12 mouse cellular contexts compared by ENCODE assay signal in genomic region chr13:85430821-85431220, GRCm38 (mm10).
DNase-seq lines count a peak whose midpoint lies in the region; ATAC-seq and TF ChIP-seq lines count a peak whose summit lies in the region.
"Had no signal": no experiment of that assay in that cellular context is flagged by ENCODE, and none has a peak within 500 bp of the region (broad histone marks: within the 10 kb centered on the region; RNA-seq: fewer than 3 reads in every experiment).

No protein-coding gene starts in this region.

- no peak for DNase-seq in forebrain, embryonic 11.5 days (ENCODE audit: low spot score)
- DNase-seq in kidney, postnatal 0 days (ENCODE audit: low spot score), result peak; percentile 4
- no peak for DNase-seq in kidney, postnatal 10 days
- peak; percentile 9 for DNase-seq in NIH3T3 (ENCODE audit: low read depth)
- DNase-seq in layer of hippocampus, adult 18-20 months (ENCODE audit: low spot score in 2 of 2), result no peak
- DNase-seq in left cerebral cortex, postnatal 4 days, result no peak
- DNase-seq: adrenal gland, adult 8-10 months; cerebellum, adult 9-10 months; lung, embryonic 14.5 days; thymus, postnatal 4 days had no signal

- H3K27me3 ChIP-seq in forebrain, embryonic 16.5 days (replicated peaks; ENCODE audit: control insufficient read depth, insufficient read depth, low read length), result no peaks in the 10 kb centered on the region
- H3K27me3 ChIP-seq in forebrain, embryonic 11.5 days (ENCODE audit: control insufficient read depth, insufficient read depth, low read length), result no peaks in the 10 kb centered on the region
- H3K27me3 ChIP-seq in kidney, postnatal 0 days (ENCODE audit: insufficient read depth, low read length), result no peaks in the 10 kb centered on the region

- intact Hi-C loops in left cerebral cortex, postnatal 4 days (cut with DNase I), result no loop called here

- no peak overlapping the region for H3K4me3 ChIP-seq in forebrain, embryonic 16.5 days (replicated peaks; ENCODE audit: low read length)
- no peak overlapping the region for H3K4me3 ChIP-seq in forebrain, embryonic 11.5 days (ENCODE audit: low read depth, low read length)
- H3K4me3 ChIP-seq in kidney, postnatal 0 days (replicated peaks; ENCODE audit: low read depth, low read length), result no peak overlapping the region

- H3K9ac ChIP-seq in forebrain, embryonic 16.5 days (replicated peaks; ENCODE audit: low read depth, low read length), result no peak overlapping the region
- no peak overlapping the region for H3K9ac ChIP-seq in forebrain, embryonic 11.5 days (ENCODE audit: low read length)
- no peak overlapping the region for H3K9ac ChIP-seq in kidney, postnatal 0 days (ENCODE audit: low read depth, low read length)
- H3K9ac ChIP-seq: lung, embryonic 14.5 days had no signal

- TF ChIP-seq CTCF in kidney, postnatal 0 days (IDR thresholded peaks at IDR 0.05; ENCODE audit: low read depth), result no peak

- H3K36me3 ChIP-seq in forebrain, embryonic 16.5 days (ENCODE audit: control insufficient read depth, insufficient read depth), result no peaks in the 10 kb centered on the region
- no peaks in the 10 kb centered on the region for H3K36me3 ChIP-seq in forebrain, embryonic 11.5 days (ENCODE audit: control insufficient read depth, insufficient read depth, low read length)
- no peaks in the 10 kb centered on the region for H3K36me3 ChIP-seq in kidney, postnatal 0 days (ENCODE audit: insufficient read depth, low read length)

- peak; percentile 78 for ATAC-seq in forebrain, embryonic 16.5 days
- ATAC-seq in forebrain, embryonic 11.5 days (replicated peaks; ENCODE audit: low FRiP score), result no peak
- no peak for ATAC-seq in kidney, postnatal 0 days (replicated peaks; ENCODE audit: low FRiP score, low read depth)
- peak; percentile 66 for ATAC-seq in inflammation-experienced regulatory T-cells, adult 6 months

- no peaks in the 10 kb centered on the region for H3K9me3 ChIP-seq in forebrain, embryonic 16.5 days (ENCODE audit: control insufficient read depth, low read length)
- no peaks in the 10 kb centered on the region for H3K9me3 ChIP-seq in forebrain, embryonic 11.5 days (ENCODE audit: control insufficient read depth, low read length)
- H3K9me3 ChIP-seq in kidney, postnatal 0 days (replicated peaks; ENCODE audit: low read length), result no peaks in the 10 kb centered on the region

- no peaks in the 10 kb centered on the region for H3K4me1 ChIP-seq in forebrain, embryonic 16.5 days (replicated peaks; ENCODE audit: control insufficient read depth, insufficient read depth, low read length)
- no peaks in the 10 kb centered on the region for H3K4me1 ChIP-seq in forebrain, embryonic 11.5 days (replicated peaks; ENCODE audit: control insufficient read depth, insufficient read depth, low read length)
- H3K4me1 ChIP-seq in kidney, postnatal 0 days (replicated peaks; ENCODE audit: insufficient read depth, low read length), result no peaks in the 10 kb centered on the region

- WGBS in forebrain, embryonic 16.5 days, result 70% methylated on average over 2 of the region's 2 CpGs
- WGBS in forebrain, embryonic 11.5 days, result 88% methylated on average over 2 of the region's 2 CpGs
- WGBS in kidney, postnatal 0 days, result 69% methylated on average over 2 of the region's 2 CpGs

- H3K27ac ChIP-seq in forebrain, embryonic 16.5 days (ENCODE audit: low read length), result no peak overlapping the region
- no peak overlapping the region for H3K27ac ChIP-seq in forebrain, embryonic 11.5 days (ENCODE audit: low read depth, low read length)
- no peak overlapping the region for H3K27ac ChIP-seq in kidney, postnatal 0 days

- no peak overlapping the region for H3K4me2 ChIP-seq in forebrain, embryonic 16.5 days (ENCODE audit: low read length)
- no peak overlapping the region for H3K4me2 ChIP-seq in forebrain, embryonic 11.5 days (ENCODE audit: low read depth, low read length, severe bottlenecking)
- no peak overlapping the region for H3K4me2 ChIP-seq in kidney, postnatal 0 days (ENCODE audit: low read length)
- H3K4me2 ChIP-seq: lung, embryonic 14.5 days had no signal

Comparison
In these comparisons a context has a peak if more than half of its experiments do, and no peak if none do; other contexts are left out.
1. ATAC-seq: peak in forebrain, embryonic 16.5 days (single experiment) and inflammation-experienced regulatory T-cells, adult 6 months (single experiment); none in forebrain, embryonic 11.5 days (single experiment) and kidney, postnatal 0 days (single experiment).
2. DNase-seq: peak in kidney, postnatal 0 days (single experiment) and NIH3T3 (single experiment); none in forebrain, embryonic 11.5 days (single experiment), kidney, postnatal 10 days (single experiment), layer of hippocampus, adult 18-20 months (0 of 2) and left cerebral cortex, postnatal 4 days (single experiment).